Mouse (Mus musculus): Measurements from ENCODE around the gene Lingo3. TPM values are rescaled to one million over a fixed set of nuclear protein-coding genes. Genes with fewer than 3 reads are reported as not detected.
"Not testable (repeated sequence)": the region's sequence is repeated elsewhere in the genome, so short reads cannot be mapped to it uniquely, and the experiment has no call there.

Lingo3 gene
- polyA plus RNA-seq, 1 experiment, result 29.4 TPM

- Histone ChIP-seq H3K4me1 (ENCODE audit: control insufficient read depth, insufficient read depth, low read length) (no peaks in the 10 kb centered on the region), H3K27ac (ENCODE audit: insufficient read depth, low read length) (no peak overlapping the region), H3K4me3 (ENCODE audit: insufficient read depth, low read length) (no peak overlapping the region)
- TF ChIP-seq CTCF (IDR thresholded peaks at IDR 0.05; ENCODE audit: extremely low read depth, insufficient read depth, low read length) (no peak), POLR2A (IDR thresholded peaks at IDR 0.05; ENCODE audit: extremely low read depth, insufficient read depth, low read length) (no peak)
These were observed 6.9 kb downstream of the Lingo3 start for GRCm38 (mm10) chr10:80836949-80837379.

GRCm38 (mm10) chr10:80835617-80836016, 8.2 kb downstream of the Lingo3 start:
- TF ChIP-seq POLR2A (IDR thresholded peaks at IDR 0.05; ENCODE audit: extremely low read depth, insufficient read depth, low read length) (no peak), CTCF (IDR thresholded peaks at IDR 0.05; ENCODE audit: extremely low read depth, insufficient read depth, low read length) (no peak)
- no peak overlapping the region for H3K4me3 ChIP-seq (ENCODE audit: insufficient read depth, low read length)
- no peaks in the 10 kb centered on the region for H3K4me1 ChIP-seq (ENCODE audit: control insufficient read depth, insufficient read depth, low read length)
- H3K27ac ChIP-seq (ENCODE audit: insufficient read depth, low read length), result no peak overlapping the region

GRCm38 (mm10) chr10:80832818-80833217, 11.0 kb downstream of the Lingo3 start:
- no peak for TF ChIP-seq CTCF (IDR thresholded peaks at IDR 0.05; ENCODE audit: extremely low read depth, insufficient read depth, low read length)
- no peak for TF ChIP-seq POLR2A (IDR thresholded peaks at IDR 0.05; ENCODE audit: extremely low read depth, insufficient read depth, low read length)
- Histone ChIP-seq H3K4me1 (ENCODE audit: control insufficient read depth, insufficient read depth, low read length) (0 out of 2 replicates have a peak, but pooled peaks cover 2% of the 10 kb centered on the region), H3K27ac (ENCODE audit: insufficient read depth, low read length) (no peak overlapping the region), H3K4me3 (ENCODE audit: insufficient read depth, low read length) (no peak overlapping the region)

GRCm38 (mm10) chr10:80831136-80831535, 12.7 kb downstream of the Lingo3 start:
- TF ChIP-seq CTCF (IDR thresholded peaks at IDR 0.05; ENCODE audit: extremely low read depth, insufficient read depth, low read length) (no peak), POLR2A (IDR thresholded peaks at IDR 0.05; ENCODE audit: extremely low read depth, insufficient read depth, low read length) (no peak)

GRCm38 (mm10) chr10:80829359-80830278, 14.2 kb downstream of the Lingo3 start:
- no peak overlapping the region for H3K27ac ChIP-seq (ENCODE audit: insufficient read depth, low read length)
- H3K4me1 ChIP-seq (ENCODE audit: control insufficient read depth, insufficient read depth, low read length), result 0 out of 2 replicates have a peak, but pooled peaks cover 2% of the 10 kb centered on the region
- TF ChIP-seq POLR2A (IDR thresholded peaks at IDR 0.05; ENCODE audit: extremely low read depth, insufficient read depth, low read length), result no peak
- no peak for TF ChIP-seq CTCF (IDR thresholded peaks at IDR 0.05; ENCODE audit: extremely low read depth, insufficient read depth, low read length)
- H3K4me3 ChIP-seq (ENCODE audit: insufficient read depth, low read length), result no peak overlapping the region

More at GRCm38 (mm10) chr10:80831136-80831535, 12.7 kb downstream of the Lingo3 start:
- H3K4me3 ChIP-seq (ENCODE audit: insufficient read depth, low read length), result no peak overlapping the region
- no peak overlapping the region for H3K27ac ChIP-seq (ENCODE audit: insufficient read depth, low read length)
- H3K4me1 ChIP-seq (ENCODE audit: control insufficient read depth, insufficient read depth, low read length), result 0 out of 2 replicates have a peak, but pooled peaks cover 2% of the 10 kb centered on the region

GRCm38 (mm10) chr10:80828587-80828986, 15.3 kb downstream of the Lingo3 start:
- H3K27ac ChIP-seq (ENCODE audit: insufficient read depth, low read length); H3K4me1 ChIP-seq (ENCODE audit: control insufficient read depth, insufficient read depth, low read length): not testable (repeated sequence)
- peak overlapping the region; percentile 74; the same call in 1 of the 2 replicates for H3K4me3 ChIP-seq (ENCODE audit: insufficient read depth, low read length)

- Histone ChIP-seq H3K4me3 (ENCODE audit: insufficient read depth, low read length) (peak overlapping the region; percentile 74), H3K4me1 (ENCODE audit: control insufficient read depth, insufficient read depth, low read length) (0 out of 2 replicates have a peak, but pooled peaks cover 2% of the 10 kb centered on the region), H3K27ac (ENCODE audit: insufficient read depth, low read length) (no peak overlapping the region)
- no peak for TF ChIP-seq POLR2A (IDR thresholded peaks at IDR 0.05; ENCODE audit: extremely low read depth, insufficient read depth, low read length)
These were observed 15.9 kb downstream of the Lingo3 start for GRCm38 (mm10) chr10:80827870-80828420.

GRCm38 (mm10) chr10:80827063-80827869, 16.6 kb downstream of the Lingo3 start:
- peak overlapping the region; percentile 74 for H3K4me3 ChIP-seq (ENCODE audit: insufficient read depth, low read length)
- no peak overlapping the region for H3K27ac ChIP-seq (ENCODE audit: insufficient read depth, low read length)
- TF ChIP-seq CTCF (IDR thresholded peaks at IDR 0.05; ENCODE audit: extremely low read depth, insufficient read depth, low read length) (no peak), POLR2A (IDR thresholded peaks at IDR 0.05; ENCODE audit: extremely low read depth, insufficient read depth, low read length) (no peak)
- H3K4me1 ChIP-seq (ENCODE audit: control insufficient read depth, insufficient read depth, low read length), result 0 out of 2 replicates have a peak, but pooled peaks cover 2% of the 10 kb centered on the region

All from cortical plate, adult 2 months (tissue).